Mouse (Mus musculus) right cerebral cortex, adult 18-20 months (tissue): ENCODE measurements around the gene Fhit.

Experiments used
- DNase-seq: peaks from one replicate; pipeline ENCODE4 v3.0.0; 2022; ENCODE audit warnings: mixed read lengths

Fhit gene

GRCm38 (mm10) chr14:10701707-10702106 lies 460.1 kb downstream of the Fhit start:
- DNase-seq: no peak

GRCm38 (mm10) chr14:10680041-10680440 lies 481.8 kb downstream of the Fhit start:
- DNase-seq: peak; percentile 16

- no peak for DNase-seq
Measured at GRCm38 (mm10) chr14:10679638-10680037, 482.2 kb downstream of the Fhit start.

GRCm38 (mm10) chr14:10677627-10678026 lies 484.2 kb downstream of the Fhit start:
- peak; percentile 6 for DNase-seq

- DNase-seq: no peak
Measured at GRCm38 (mm10) chr14:10660247-10660646, 501.6 kb downstream of the Fhit start.

GRCm38 (mm10) chr14:10659326-10659725 lies 502.5 kb downstream of the Fhit start:
- DNase-seq: no peak

GRCm38 (mm10) chr14:10658219-10658618 lies 503.6 kb downstream of the Fhit start:
- DNase-seq: no peak

GRCm38 (mm10) chr14:10657364-10657763 lies 504.5 kb downstream of the Fhit start:
- no peak for DNase-seq

- DNase-seq: no peak
Measured at GRCm38 (mm10) chr14:10655842-10656241, 506.0 kb downstream of the Fhit start.

- no peak for DNase-seq
Measured at GRCm38 (mm10) chr14:10647832-10648231, 514.0 kb downstream of the Fhit start.

GRCm38 (mm10) chr14:10631783-10632182 lies 530.1 kb downstream of the Fhit start:
- DNase-seq: no peak

GRCm38 (mm10) chr14:10630831-10631360 lies 530.9 kb downstream of the Fhit start:
- peak; percentile 46 for DNase-seq

GRCm38 (mm10) chr14:10593467-10593866 lies 568.4 kb downstream of the Fhit start:
- DNase-seq: no peak

- DNase-seq: no peak
Measured at GRCm38 (mm10) chr14:10568937-10569552, 592.8 kb downstream of the Fhit start.

GRCm38 (mm10) chr14:10567771-10568170 lies 594.1 kb downstream of the Fhit start:
- DNase-seq: no peak

- no peak for DNase-seq
Measured at GRCm38 (mm10) chr14:10554755-10555154, 607.1 kb downstream of the Fhit start.

GRCm38 (mm10) chr14:10548632-10549031 lies 613.2 kb downstream of the Fhit start:
- DNase-seq: no peak

- no peak for DNase-seq
Measured at GRCm38 (mm10) chr14:10545916-10546315, 615.9 kb downstream of the Fhit start.

- no peak for DNase-seq
Measured at GRCm38 (mm10) chr14:10534862-10535261, 627.0 kb downstream of the Fhit start.

GRCm38 (mm10) chr14:10531748-10532500 lies 629.9 kb downstream of the Fhit start:
- no peak for DNase-seq

- DNase-seq: no peak
Measured at GRCm38 (mm10) chr14:10526800-10527199, 635.0 kb downstream of the Fhit start.

- no peak for DNase-seq
Measured at GRCm38 (mm10) chr14:10525786-10526185, 636.0 kb downstream of the Fhit start.

GRCm38 (mm10) chr14:10514026-10514425 lies 647.8 kb downstream of the Fhit start:
- no peak for DNase-seq

GRCm38 (mm10) chr14:10509252-10509651 lies 652.6 kb downstream of the Fhit start:
- DNase-seq: no peak
